Mouse (Mus musculus): ENCODE measurements around the gene Cacna2d1. TPM values are rescaled to one million over a fixed set of nuclear protein-coding genes. Genes with fewer than 3 reads are reported as not detected.
A peak's percentile ranks its signal among the peaks of the same experiment; 100 is the strongest.

Cacna2d1 gene
- 100 to 1,000 TPM; 196 to 198 TPM for total RNA-seq (2021)
- long read RNA-seq, experiment 1, partial matches to known transcripts: 26 of 28 reads
- long read RNA-seq, experiment 1, other reads (novel, unspliced or antisense): 2 of 28 reads
- long read RNA-seq, experiment 2, partial matches to known transcripts: 9 of 12 reads
- long read RNA-seq, experiment 2, other reads (novel, unspliced or antisense): 3 of 12 reads

GRCm38 (mm10) chr5:15934376-15935233 is at the start of gene Cacna2d1:
TSS of gene Cacna2d1 (plus strand) at chr5:15934691.
- Histone ChIP-seq H3K4me3 (peak within 1 kb of the TSS; percentile 80), H3K27ac (peak within 1 kb of the TSS; percentile 99)
- intact Hi-C loops (cut with DNase I): loop anchor here (1.0 to 10.0 kb wide), 5 partner anchors 19 to 363 kb away; no protein-coding TSS in a partner anchor
- peak; percentile 57 to 63 for DNase-seq (ENCODE audit: extremely low spot score in 1 of 2, low spot score in 2 of 2)
- no peak for TF ChIP-seq CTCF (IDR thresholded peaks at IDR 0.05)

GRCm38 (mm10) chr5:15895098-15895497 is 39.4 kb upstream of the Cacna2d1 start:
- Histone ChIP-seq H3K4me3 (no peak overlapping the region), H3K27ac (no peak overlapping the region)
- no peak for DNase-seq (ENCODE audit: extremely low spot score in 1 of 2, low spot score in 2 of 2)
- intact Hi-C loops (cut with DNase I): no loop called here
- TF ChIP-seq CTCF (IDR thresholded peaks at IDR 0.05): no peak

DNA sequence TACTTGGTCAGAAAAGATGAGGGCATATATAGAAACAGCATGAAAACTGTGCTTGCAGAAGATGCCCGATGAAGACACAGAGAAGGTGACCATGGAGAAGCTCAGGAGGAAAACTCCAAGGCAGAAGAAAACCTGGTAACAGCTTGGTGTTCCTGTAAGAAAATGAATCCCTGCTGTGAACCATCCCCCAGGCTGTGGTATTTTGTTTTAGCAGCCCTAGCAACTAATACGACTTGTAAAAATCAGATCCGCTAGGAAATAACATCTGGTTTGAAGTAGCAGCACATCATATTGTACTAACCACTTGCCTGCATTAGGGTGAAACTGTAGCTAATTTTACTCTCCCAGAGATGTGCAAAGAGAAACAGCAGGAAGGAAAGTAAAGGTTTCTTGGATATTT is 37.8 kb upstream of the Cacna2d1 start:
- DNase-seq (ENCODE audit: extremely low spot score in 1 of 2, low spot score in 2 of 2): no peak
- TF ChIP-seq CTCF (IDR thresholded peaks at IDR 0.05): no peak
- no peak overlapping the region for H3K4me3 ChIP-seq
- intact Hi-C loops (cut with DNase I): no loop called here
- H3K27ac ChIP-seq: no peak overlapping the region

GRCm38 (mm10) chr5:15906446-15906845 is 28.0 kb upstream of the Cacna2d1 start:
- no peak for TF ChIP-seq CTCF (IDR thresholded peaks at IDR 0.05)
- Histone ChIP-seq H3K27ac (no peak overlapping the region), H3K4me3 (no peak overlapping the region)
- intact Hi-C loops (cut with DNase I): no loop called here
- DNase-seq (ENCODE audit: extremely low spot score in 1 of 2, low spot score in 2 of 2): no peak

DNA sequence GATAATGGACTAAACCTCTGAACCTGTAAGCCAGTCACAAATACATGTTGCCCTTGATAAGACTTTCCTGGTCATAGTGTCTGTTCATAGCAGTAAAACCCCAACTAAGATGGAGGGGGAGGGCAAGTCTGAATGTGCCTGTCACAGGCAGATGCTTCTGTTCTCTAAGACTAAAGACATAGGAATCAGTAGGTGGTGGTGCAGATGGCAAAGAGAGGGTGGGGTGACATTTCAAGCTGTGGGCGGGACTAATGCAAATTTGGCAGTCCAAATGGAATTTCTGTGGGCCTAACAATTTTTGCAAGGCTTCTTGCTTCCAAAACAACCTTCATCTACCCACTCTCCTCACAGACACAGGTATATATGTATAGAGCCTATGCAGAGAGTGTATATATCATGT is 19.6 kb upstream of the Cacna2d1 start:
- peak; percentile 39 to 69 for DNase-seq (ENCODE audit: extremely low spot score in 1 of 2, low spot score in 2 of 2)
- intact Hi-C loops (cut with DNase I): loop anchor here (1.0 to 5.0 kb wide), 2 partner anchors 19 to 73 kb away; partner anchors contain the start of gene Cacna2d1
- H3K27ac ChIP-seq: no peak overlapping the region

GRCm38 (mm10) chr5:15928506-15928905 is 6.0 kb upstream of the Cacna2d1 start:
- no peak for DNase-seq (ENCODE audit: extremely low spot score in 1 of 2, low spot score in 2 of 2)
- intact Hi-C loops (cut with DNase I): no loop called here
- Histone ChIP-seq H3K4me3 (no peak overlapping the region), H3K27ac (no peak overlapping the region)
- TF ChIP-seq CTCF (IDR thresholded peaks at IDR 0.05): no peak

More for the DNA sequence above, 19.6 kb upstream of the Cacna2d1 start:
- no peak for TF ChIP-seq CTCF (IDR thresholded peaks at IDR 0.05)
- no peak overlapping the region for H3K4me3 ChIP-seq

GRCm38 (mm10) chr5:15933017-15933416 is 1.5 kb upstream of the Cacna2d1 start:
- Histone ChIP-seq H3K4me3 (peak overlapping the region; percentile 80; the same call in 1 of the 2 replicates), H3K27ac (peak overlapping the region; percentile 99; the same call in 1 of the 2 replicates)
- no peak for TF ChIP-seq CTCF (IDR thresholded peaks at IDR 0.05)
- no peak for DNase-seq (ENCODE audit: extremely low spot score in 1 of 2, low spot score in 2 of 2)
- intact Hi-C loops (cut with DNase I): loop anchor here (5.0 to 10.0 kb wide), 2 partner anchors 182 to 364 kb away; no protein-coding TSS in a partner anchor

DNA sequence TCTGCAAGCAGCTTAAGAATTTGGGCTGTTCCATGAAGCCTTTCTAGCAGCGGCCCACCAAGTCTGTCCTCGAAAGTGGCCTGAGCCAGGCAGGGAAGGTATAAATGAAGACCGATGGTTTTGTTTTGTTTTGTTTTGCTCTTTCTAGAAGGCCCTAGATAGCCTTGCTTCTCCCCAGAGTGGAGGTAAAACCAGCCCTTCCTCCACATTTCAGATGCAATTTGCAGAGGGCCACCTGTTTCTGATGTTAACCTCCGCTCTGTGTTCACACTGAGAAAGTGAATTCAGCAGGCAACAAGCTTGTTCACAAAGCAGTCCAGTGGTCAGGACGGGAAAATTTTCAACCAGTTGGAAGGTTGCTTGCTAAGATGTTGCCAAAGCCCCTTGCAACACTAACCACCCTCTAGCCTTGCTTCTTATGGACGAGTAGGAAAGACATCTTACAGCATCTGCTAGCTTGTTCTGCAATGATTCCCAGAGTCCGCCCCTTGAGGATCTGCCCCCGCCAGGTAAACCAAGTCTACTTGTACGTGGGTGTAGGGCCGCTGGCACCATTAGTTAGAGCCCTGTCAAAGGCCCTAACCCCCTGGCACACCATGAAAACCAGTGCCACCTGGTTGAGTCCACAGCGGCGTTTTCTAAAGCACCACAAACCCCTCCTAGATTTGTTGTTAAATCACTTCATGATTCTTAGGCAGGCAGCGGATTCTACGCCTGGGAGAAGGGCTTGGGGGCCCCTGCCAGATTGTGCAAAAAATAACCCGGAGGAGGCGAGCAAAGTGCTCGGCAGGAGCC is 713 bp upstream of the Cacna2d1 start:
- peak; percentile 54 to 61 for DNase-seq (ENCODE audit: extremely low spot score in 1 of 2, low spot score in 2 of 2)
- TF ChIP-seq CTCF (IDR thresholded peaks at IDR 0.05): no peak
- intact Hi-C loops (cut with DNase I): loop anchor here (1.0 to 10.0 kb wide), 5 partner anchors 18 to 364 kb away; no protein-coding TSS in a partner anchor
- Histone ChIP-seq H3K27ac (peak overlapping the region; percentile 99), H3K4me3 (peak overlapping the region; percentile 80)

- intact Hi-C loops (cut with DNase I): loop anchor here (2.0 to 10.0 kb wide), 3 partner anchors 70 to 180 kb away; no protein-coding TSS in a partner anchor
- Histone ChIP-seq H3K4me3 (peak overlapping the region; percentile 80), H3K27ac (peak overlapping the region; percentile 99)
- no peak for DNase-seq (ENCODE audit: extremely low spot score in 1 of 2, low spot score in 2 of 2)
- TF ChIP-seq CTCF (IDR thresholded peaks at IDR 0.05): no peak
Observed at GRCm38 (mm10) chr5:15935234-15935728, 790 bp downstream of the Cacna2d1 start.

DNA sequence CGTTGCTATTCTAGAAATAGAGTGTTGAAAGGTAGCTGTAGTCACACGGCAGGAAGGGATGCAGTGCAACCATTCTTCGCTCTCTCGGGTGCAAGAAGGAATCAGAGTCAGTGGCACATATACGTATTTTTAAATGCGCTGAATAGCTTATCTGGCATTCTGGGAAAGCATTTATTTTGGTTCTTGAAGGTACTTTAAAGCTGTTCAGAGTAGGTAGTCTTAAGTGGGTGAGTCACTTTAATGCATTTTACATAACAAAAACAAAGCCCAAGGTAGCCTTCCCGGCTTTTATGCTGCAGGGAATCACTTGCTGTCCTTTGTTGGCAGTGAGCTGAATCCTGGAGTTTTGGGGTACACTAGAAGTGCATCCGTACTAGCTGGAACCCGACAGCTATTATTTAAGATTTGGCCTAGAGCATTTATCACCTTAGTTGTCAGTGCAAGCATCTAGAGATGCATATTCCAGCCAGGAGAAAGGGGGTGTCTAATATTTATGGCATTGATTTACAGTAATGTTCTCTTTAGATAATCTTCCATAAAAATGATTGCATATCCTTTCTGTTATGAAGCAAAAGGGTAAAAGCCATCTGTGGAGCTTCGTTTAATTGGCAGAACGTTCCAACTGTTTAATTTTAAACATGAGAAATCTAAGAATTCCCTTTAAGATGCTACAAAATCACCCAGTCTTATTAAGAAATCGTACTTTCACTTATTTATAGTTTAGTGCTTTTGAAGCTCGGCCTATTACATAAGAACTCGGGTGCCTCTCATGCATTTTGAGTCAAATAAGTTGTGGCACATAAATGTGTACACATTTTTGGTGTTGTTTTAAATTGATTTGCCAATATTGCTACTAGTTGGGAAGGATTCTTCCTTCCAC is 1.6 kb downstream of the Cacna2d1 start:
- H3K27ac ChIP-seq: peak overlapping the region; percentile 99
- no peak for TF ChIP-seq CTCF (IDR thresholded peaks at IDR 0.05)
- DNase-seq (ENCODE audit: extremely low spot score in 1 of 2, low spot score in 2 of 2): peak; percentile 17 to 25

More for the DNA sequence above, 1.6 kb downstream of the Cacna2d1 start:
- peak overlapping the region; percentile 80 for H3K4me3 ChIP-seq
- intact Hi-C loops (cut with DNase I): loop anchor here (2.0 to 10.0 kb wide), 3 partner anchors 69 to 179 kb away; no protein-coding TSS in a partner anchor

Data from left cerebral cortex, adult 2 months (tissue).